ENCODE assay signal across 12 mouse cellular contexts in genomic region chr7:132336781-132337180, GRCm38 (mm10). TPM values are rescaled to one million over a fixed set of nuclear protein-coding genes. Genes with fewer than 3 reads are reported as not detected.
DNase-seq lines count a peak whose midpoint lies in the region; ATAC-seq lines count a peak whose summit lies in the region.
"Had no signal": no experiment of that assay in that cellular context is flagged by ENCODE, and none has a peak within 500 bp of the region (broad histone marks: within the 10 kb centered on the region; RNA-seq: fewer than 3 reads in every experiment).

No protein-coding gene starts in this region.

- H3K36me3 ChIP-seq in hindbrain, embryonic 10.5 days, result no peaks in the 10 kb centered on the region
- H3K36me3 ChIP-seq in hindbrain, embryonic 11.5 days (ENCODE audit: control insufficient read depth, insufficient read depth, low read length), result no peaks in the 10 kb centered on the region
- H3K36me3 ChIP-seq in embryonic facial prominence, embryonic 13.5 days, result no peaks in the 10 kb centered on the region
- H3K36me3 ChIP-seq: embryonic facial prominence, embryonic 15.5 days; heart, embryonic 12.5 days; limb, embryonic 15.5 days had no signal

- ATAC-seq in hindbrain, embryonic 11.5 days (ENCODE audit: low FRiP score), result no peak
- no peak for ATAC-seq in embryonic facial prominence, embryonic 13.5 days (ENCODE audit: insufficient number of reproducible peaks, insufficient read depth, low FRiP score, low TSS enrichment, low read depth)
- ATAC-seq in megakaryocyte-erythroid progenitor cell, adult 5-6 weeks (replicated peaks; ENCODE audit: low FRiP score, low TSS enrichment, poor library complexity, severe bottlenecking), result peak; percentile 48

- H3K27me3 ChIP-seq in hindbrain, embryonic 10.5 days (ENCODE audit: insufficient read depth, poor library complexity, severe bottlenecking), result no peaks in the 10 kb centered on the region
- H3K27me3 ChIP-seq in hindbrain, embryonic 11.5 days (ENCODE audit: control insufficient read depth, insufficient read depth, low read length), result no peaks in the 10 kb centered on the region
- H3K27me3 ChIP-seq in embryonic facial prominence, embryonic 13.5 days, result no peaks in the 10 kb centered on the region
- H3K27me3 ChIP-seq: embryonic facial prominence, embryonic 15.5 days; heart, embryonic 12.5 days; limb, embryonic 15.5 days had no signal

- DNase-seq in hindbrain, embryonic 10.5 days (ENCODE audit: low spot score), result no peak
- no peak for DNase-seq in hindbrain, embryonic 11.5 days (ENCODE audit: low spot score)
- DNase-seq in right cerebral cortex, adult 18-20 months, result peak; percentile 77
- DNase-seq in right cerebral cortex, postnatal 4 days, result no peak
- DNase-seq in Muller cell, postnatal 12 days (ENCODE audit: inconsistent ontology term), result no peak
- no peak for DNase-seq in spleen, postnatal 10 days (ENCODE audit: low spot score in 2 of 2)
- DNase-seq: kidney, postnatal 36 days had no signal

- peaks cover 54% of the 10 kb centered on the region for H3K4me1 ChIP-seq in hindbrain, embryonic 10.5 days (replicated peaks)
- H3K4me1 ChIP-seq in hindbrain, embryonic 11.5 days (replicated peaks; ENCODE audit: control insufficient read depth, insufficient read depth, low read length), result peaks cover 8% of the 10 kb centered on the region
- H3K4me1 ChIP-seq in embryonic facial prominence, embryonic 13.5 days, result peaks cover 25% of the 10 kb centered on the region

- H3K4me2 ChIP-seq in hindbrain, embryonic 11.5 days (replicated peaks; ENCODE audit: low read depth, low read length), result no peak overlapping the region
- H3K4me2 ChIP-seq in embryonic facial prominence, embryonic 13.5 days, result no peak overlapping the region
- H3K4me2 ChIP-seq: embryonic facial prominence, embryonic 15.5 days; heart, embryonic 12.5 days; limb, embryonic 15.5 days had no signal

- no peak overlapping the region for H3K9ac ChIP-seq in hindbrain, embryonic 11.5 days (ENCODE audit: low read depth, low read length)
- no peak overlapping the region for H3K9ac ChIP-seq in embryonic facial prominence, embryonic 13.5 days
- H3K9ac ChIP-seq: embryonic facial prominence, embryonic 15.5 days; heart, embryonic 12.5 days; limb, embryonic 15.5 days had no signal

- peak overlapping the region; percentile 74 for H3K27ac ChIP-seq in hindbrain, embryonic 10.5 days
- H3K27ac ChIP-seq in hindbrain, embryonic 11.5 days (ENCODE audit: low read depth, low read length), result no peak overlapping the region
- H3K27ac ChIP-seq in embryonic facial prominence, embryonic 13.5 days, result peak overlapping the region; percentile 28; the same call in 1 of the 2 replicates
- H3K27ac ChIP-seq: embryonic facial prominence, embryonic 15.5 days; limb, embryonic 15.5 days had no signal

- H3K4me3 ChIP-seq in hindbrain, embryonic 10.5 days, result no peak overlapping the region
- H3K4me3 ChIP-seq in hindbrain, embryonic 11.5 days (ENCODE audit: low read depth, low read length), result no peak overlapping the region
- no peak overlapping the region for H3K4me3 ChIP-seq in embryonic facial prominence, embryonic 13.5 days
- H3K4me3 ChIP-seq: embryonic facial prominence, embryonic 15.5 days; heart, embryonic 12.5 days; limb, embryonic 15.5 days had no signal

- WGBS in hindbrain, embryonic 10.5 days, result 80% methylated on average over 3 of the region's 3 CpGs
- 74% methylated on average over 3 of the region's 3 CpGs for WGBS in hindbrain, embryonic 11.5 days
- WGBS in embryonic facial prominence, embryonic 13.5 days, result 55% methylated on average over 3 of the region's 3 CpGs

- H3K9me3 ChIP-seq in hindbrain, embryonic 10.5 days, result no peaks in the 10 kb centered on the region
- no peaks in the 10 kb centered on the region for H3K9me3 ChIP-seq in hindbrain, embryonic 11.5 days (ENCODE audit: control insufficient read depth, low read length)
- H3K9me3 ChIP-seq in embryonic facial prominence, embryonic 13.5 days, result no peaks in the 10 kb centered on the region
- H3K9me3 ChIP-seq: embryonic facial prominence, embryonic 15.5 days; limb, embryonic 15.5 days had no signal

RNA-seq across cellular contexts. Expression of gene Chst15, which starts 19.8 kb away (rescaled TPM):
- 22.0 and 25.9 TPM in 2 replicates for polyA plus RNA-seq in hindbrain, embryonic 10.5 days (2016; fragmentation: Nextera tagmentation; extraction: Ambion mirVana)
- 25.5 and 28.3 TPM in 2 replicates for polyA plus RNA-seq in hindbrain, embryonic 11.5 days (2014; fragmentation: Nextera tagmentation; extraction: Ambion mirVana)
- polyA plus RNA-seq in embryonic facial prominence, embryonic 13.5 days (2015; fragmentation: Nextera tagmentation; extraction: Ambion mirVana), result 30.2 and 30.4 TPM in 2 replicates
- 16.0 and 18.4 TPM in 2 replicates for total RNA-seq in megakaryocyte-erythroid progenitor cell, adult 5-6 weeks (2014; fragmentation: Nextera tagmentation)
- 11.0 and 13.8 TPM in 2 replicates for total RNA-seq in megakaryocyte-erythroid progenitor cell, adult 5-6 weeks (2017)
